Mouse (Mus musculus) heart, embryonic 16.5 days (tissue): Measurements from ENCODE around the gene Arsb. TPM values are rescaled to one million over a fixed set of nuclear protein-coding genes. Genes with fewer than 3 reads are reported as not detected.

Experiments
- ATAC-seq: fragments of 200-750 bp; cut with Nextera tagmentation; replicated peaks from 2 replicates; pipeline ENCODE4 v1.8.0; 2017; ENCODE audit warnings: moderate number of reproducible peaks; ENCODE audit not compliant: insufficient read depth, low FRiP score; ENCODE audit errors: extremely low read depth
- H3K27ac ChIP-seq: fragments of 300-500 bp; sonication (generic); 2 replicates; pipeline ENCODE4 v1.5.1; 2014; ENCODE audit warnings: mild to moderate bottlenecking, low read length, control low read depth, moderate library complexity
- H3K27me3 ChIP-seq: fragments of 300-500 bp; sonication (generic); 2 replicates; pipeline ENCODE4 v1.6.1; 2014; ENCODE audit warnings: low read length, mixed read lengths; ENCODE audit not compliant: control insufficient read depth, insufficient read depth
- H3K36me3 ChIP-seq: fragments of 300-500 bp; sonication (generic); 2 replicates; pipeline ENCODE4 v1.6.1; 2014; ENCODE audit not compliant: control insufficient read depth, insufficient read depth
- H3K4me1 ChIP-seq: fragments of 300-500 bp; sonication (generic); 2 replicates; pipeline ENCODE4 v1.6.1; 2014; ENCODE audit warnings: low read length, mixed read lengths; ENCODE audit not compliant: control insufficient read depth, insufficient read depth
- H3K4me2 ChIP-seq: fragments of 300-500 bp; sonication (generic); 2 replicates; pipeline ENCODE4 v1.6.1; 2014; ENCODE audit warnings: low read depth, mild to moderate bottlenecking, control low read depth, low read length
- H3K4me3 ChIP-seq: fragments of 300-500 bp; sonication (generic); 2 replicates; pipeline ENCODE4 v1.5.1; 2014; ENCODE audit warnings: mild to moderate bottlenecking, control low read depth, low read length
- H3K9ac ChIP-seq: fragments of 300-500 bp; sonication (generic); 2 replicates; pipeline ENCODE4 v1.6.1; 2014; ENCODE audit warnings: low read length, control low read depth
- H3K9me3 ChIP-seq: fragments of 300-500 bp; sonication (generic); replicated peaks from 2 replicates; pipeline ENCODE4 v1.6.1; 2016; ENCODE audit warnings: low read length; ENCODE audit not compliant: control insufficient read depth
- WGBS: fragments of 180-500 bp; shearing (Covaris S2); extraction: QIAGEN DNeasy Blood & Tissue Kit; methylation state at CpG from one replicate; pipeline ENCODE4 v1.1.7; 2014; 5-methylcytosine and 5-hydroxymethylcytosine counted together
- polyA plus RNA-seq: library from polyadenylated mRNA; unstranded; fragments of >200 nt; fragmentation: Nextera tagmentation; extraction: Ambion mirVana; gene quantifications from 2 replicates; pipeline ENCODE4 v1.2.1, GENCODE M21; 2015

Arsb gene
- polyA plus RNA-seq, 1 experiment from 2014 or later = 10.0 TPM

DNA sequence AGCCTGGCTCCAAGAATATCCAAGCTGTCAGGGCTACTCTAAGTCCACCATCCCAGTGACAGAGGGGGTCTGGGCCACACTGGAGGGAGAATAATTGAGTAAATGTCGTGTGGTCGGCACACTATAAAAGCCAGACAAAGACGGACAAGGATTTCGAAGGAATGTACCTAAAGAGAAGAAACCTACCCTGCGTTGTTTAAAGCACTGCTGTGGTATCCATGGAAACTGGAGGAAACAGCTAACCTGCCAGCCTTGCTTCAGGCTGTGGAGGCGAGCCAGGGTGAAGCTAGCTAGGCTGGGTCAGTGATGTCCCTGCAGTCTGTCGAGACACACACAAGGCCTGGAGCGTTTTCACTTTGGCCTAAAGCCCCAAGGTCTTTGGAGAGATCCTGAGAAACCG, 195.7 kb downstream of the Arsb start:
- no peak overlapping the region for H3K9ac ChIP-seq
- no peaks in the 10 kb centered on the region for H3K36me3 ChIP-seq
- ATAC-seq = no peak
- no peak overlapping the region for H3K4me2 ChIP-seq
- no peaks in the 10 kb centered on the region for H3K9me3 ChIP-seq
- no peak overlapping the region for H3K27ac ChIP-seq
- no peaks in the 10 kb centered on the region for H3K27me3 ChIP-seq
- no peaks in the 10 kb centered on the region for H3K4me1 ChIP-seq
- 62% methylated on average over 9 of the region's 9 CpGs for WGBS
- no peak overlapping the region for H3K4me3 ChIP-seq

DNA sequence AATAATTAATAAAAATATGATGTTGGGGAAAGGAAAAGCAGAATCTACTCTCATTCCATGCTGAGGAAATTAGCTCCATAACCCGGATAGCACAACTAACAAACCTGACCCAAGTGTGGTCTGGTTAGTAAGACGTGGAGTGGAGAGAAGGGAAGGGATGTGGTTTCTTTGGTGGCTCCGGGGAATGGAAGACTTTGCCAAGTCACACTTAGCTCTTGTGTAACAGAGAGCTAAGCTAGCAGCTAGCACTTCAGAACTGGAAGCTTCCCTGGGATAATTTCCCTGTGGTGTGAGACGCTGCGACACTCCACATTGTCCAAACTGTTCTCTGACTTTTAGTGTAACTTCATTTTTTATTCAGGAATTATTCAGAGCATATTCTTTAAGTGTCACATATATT, 198.7 kb downstream of the Arsb start:
- no peak for ATAC-seq
- no peak overlapping the region for H3K27ac ChIP-seq
- H3K4me2 ChIP-seq = no peak overlapping the region
- H3K4me1 ChIP-seq = no peaks in the 10 kb centered on the region
- no peaks in the 10 kb centered on the region for H3K27me3 ChIP-seq
- no peaks in the 10 kb centered on the region for H3K36me3 ChIP-seq
- H3K9me3 ChIP-seq = no peaks in the 10 kb centered on the region
- no peak overlapping the region for H3K4me3 ChIP-seq
- H3K9ac ChIP-seq = no peak overlapping the region
- WGBS = 79% methylated on average over 5 of the region's 5 CpGs

DNA sequence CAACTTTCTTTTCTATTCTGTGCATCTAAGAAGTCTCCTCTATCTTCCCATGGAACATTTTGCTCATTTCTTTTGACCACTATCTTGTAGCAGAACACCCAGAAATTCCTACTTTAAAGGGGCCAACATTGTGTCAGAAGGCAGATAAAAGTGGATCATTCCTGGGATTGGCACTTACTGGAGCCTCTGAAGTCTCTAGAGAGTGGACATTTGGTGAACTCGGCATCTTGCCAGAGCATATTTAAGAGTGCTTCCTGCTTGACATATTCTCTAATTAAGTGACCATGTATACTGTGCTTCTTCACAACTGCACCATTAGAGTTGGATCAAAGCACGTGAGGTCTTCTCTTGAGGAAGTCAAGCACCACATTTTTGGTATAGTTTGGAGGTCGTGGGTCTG, 201.0 kb downstream of the Arsb start:
- Histone ChIP-seq H3K36me3 (no peaks in the 10 kb centered on the region), H3K4me2 (no peak overlapping the region), H3K4me3 (no peak overlapping the region), H3K9me3 (no peaks in the 10 kb centered on the region), H3K4me1 (no peaks in the 10 kb centered on the region), H3K27ac (no peak overlapping the region), H3K27me3 (no peaks in the 10 kb centered on the region), H3K9ac (no peak overlapping the region)
- ATAC-seq = no peak
- WGBS = 75% methylated on average over 3 of the region's 3 CpGs

DNA sequence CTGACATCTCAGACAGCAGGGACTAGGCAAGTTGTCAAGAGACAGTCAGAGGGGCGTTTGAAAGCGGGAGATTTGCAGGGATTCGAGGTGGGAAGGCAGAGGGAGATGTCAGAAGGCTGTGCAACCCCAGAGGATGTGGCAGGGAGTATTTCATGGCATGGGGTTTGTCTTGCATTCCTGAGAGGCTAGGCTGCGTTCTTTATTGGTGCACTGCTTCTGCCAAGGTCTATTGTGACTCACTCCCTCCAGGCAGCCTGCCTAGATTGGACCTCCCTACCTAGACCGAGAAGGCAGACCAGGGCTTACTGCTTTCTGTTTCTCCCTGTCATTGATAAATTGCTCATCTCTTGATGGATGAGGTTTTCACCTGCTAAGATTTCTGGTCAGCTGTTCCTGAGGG, 204.2 kb downstream of the Arsb start:
- H3K4me2 ChIP-seq = no peak overlapping the region
- 72% methylated on average over 5 of the region's 5 CpGs for WGBS
- H3K36me3 ChIP-seq = no peaks in the 10 kb centered on the region
- no peak for ATAC-seq
- no peaks in the 10 kb centered on the region for H3K9me3 ChIP-seq
- H3K4me1 ChIP-seq = no peaks in the 10 kb centered on the region
- H3K27ac ChIP-seq = no peak overlapping the region
- no peak overlapping the region for H3K4me3 ChIP-seq
- H3K27me3 ChIP-seq = no peaks in the 10 kb centered on the region
- H3K9ac ChIP-seq = no peak overlapping the region

DNA sequence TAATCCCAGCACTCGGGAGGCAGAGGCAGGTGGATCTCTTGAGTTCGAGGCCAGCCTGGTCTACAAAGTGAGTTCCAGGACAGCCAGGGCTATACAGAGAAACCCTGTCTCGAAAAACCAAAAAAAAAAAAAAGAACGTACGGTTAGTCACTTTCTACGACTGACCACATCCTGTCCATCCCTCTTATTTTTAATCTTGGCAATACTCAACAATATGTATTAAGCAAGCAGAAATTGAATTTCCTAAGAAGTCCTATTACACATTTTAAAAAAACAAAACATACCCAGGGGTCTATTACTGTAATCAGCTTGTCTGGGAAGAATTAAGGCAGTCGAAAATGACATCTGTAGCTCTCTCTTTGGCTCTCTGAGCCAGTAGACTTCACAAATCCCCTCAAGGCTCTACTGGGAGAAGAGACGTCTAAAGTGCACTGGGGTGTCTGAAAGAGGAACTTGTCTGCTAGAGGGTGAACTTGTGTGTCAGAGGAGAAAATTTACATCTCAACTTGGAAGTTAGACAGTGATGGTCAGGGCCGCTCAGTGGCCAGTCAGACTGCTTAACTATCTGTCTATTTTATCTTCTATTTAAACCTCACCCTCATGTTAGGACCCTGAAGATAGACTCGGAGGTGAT, 205.6 kb downstream of the Arsb start:
- H3K9ac ChIP-seq = no peak overlapping the region
- H3K27me3 ChIP-seq = no peaks in the 10 kb centered on the region
- no peak overlapping the region for H3K27ac ChIP-seq
- H3K36me3 ChIP-seq = no peaks in the 10 kb centered on the region
- H3K4me1 ChIP-seq = no peaks in the 10 kb centered on the region
- H3K9me3 ChIP-seq = no peaks in the 10 kb centered on the region
- no peak overlapping the region for H3K4me3 ChIP-seq
- no peak for ATAC-seq
- 70% methylated on average over 10 of the region's 10 CpGs for WGBS
- H3K4me2 ChIP-seq = no peak overlapping the region

DNA sequence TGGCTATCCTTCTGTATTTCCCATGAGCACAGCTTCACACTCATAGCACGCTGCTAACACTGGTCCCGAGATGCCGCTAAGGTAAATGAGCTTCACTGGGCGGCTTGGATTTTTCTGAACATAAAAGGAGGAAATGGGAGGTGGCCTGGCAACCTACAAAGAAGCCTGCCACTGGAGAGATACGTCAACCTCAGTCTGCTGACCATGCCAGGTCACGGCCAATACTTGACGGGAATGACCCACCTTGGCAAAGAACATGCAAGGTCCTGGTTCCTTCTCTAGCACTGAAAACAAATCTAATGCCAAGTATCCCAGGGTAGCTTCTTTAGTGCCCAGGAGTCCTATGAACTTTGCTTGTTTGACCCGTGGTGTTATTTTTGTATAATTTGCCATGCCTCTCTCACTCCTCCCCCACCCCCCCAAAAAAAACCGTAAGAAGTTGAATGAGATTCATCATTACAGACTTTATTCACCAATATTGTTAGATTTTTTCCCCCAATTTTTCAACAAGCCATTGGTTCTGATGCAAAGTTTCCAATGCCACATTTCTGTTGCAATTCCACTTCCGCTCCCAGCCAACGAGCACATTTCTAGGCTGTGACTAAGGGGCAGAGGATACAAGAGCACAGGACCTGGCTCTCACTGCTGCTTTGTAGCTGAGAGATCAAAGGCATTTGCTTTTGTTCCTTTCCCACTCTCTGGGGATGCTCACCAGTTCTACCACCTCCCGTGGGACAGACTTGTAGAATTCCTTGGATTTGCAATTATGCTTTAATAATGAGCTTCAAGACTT, 207.5 kb downstream of the Arsb start:
- no peak overlapping the region for H3K4me2 ChIP-seq
- ATAC-seq = no peak
- no peak overlapping the region for H3K27ac ChIP-seq
- H3K9me3 ChIP-seq = no peaks in the 10 kb centered on the region
- no peak overlapping the region for H3K9ac ChIP-seq
- no peaks in the 10 kb centered on the region for H3K27me3 ChIP-seq
- H3K36me3 ChIP-seq = no peaks in the 10 kb centered on the region
- WGBS = 74% methylated on average over 12 of the region's 12 CpGs
- peaks cover 8% of the 10 kb centered on the region; the same call in 1 of the 2 replicates for H3K4me1 ChIP-seq
- no peak overlapping the region for H3K4me3 ChIP-seq

DNA sequence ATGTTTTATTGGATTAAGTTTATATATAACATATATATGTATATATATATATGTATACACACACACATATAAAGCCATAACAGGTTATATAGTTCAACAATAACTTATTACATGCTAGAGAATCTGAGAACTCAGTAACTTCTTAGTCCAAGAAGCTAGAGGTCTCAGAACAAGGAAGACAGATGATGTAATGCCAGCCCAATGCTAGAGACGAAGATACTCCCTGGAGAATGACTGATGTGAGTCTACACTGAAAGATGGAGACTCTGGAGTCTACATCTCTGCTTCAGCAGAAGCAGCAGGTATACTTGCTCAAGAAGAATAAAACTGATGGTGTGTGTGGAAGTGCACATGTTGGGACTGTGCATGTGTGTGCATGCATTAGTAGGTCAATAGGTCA, 208.3 kb downstream of the Arsb start:
- Histone ChIP-seq H3K4me2 (no peak overlapping the region), H3K9me3 (no peaks in the 10 kb centered on the region), H3K36me3 (no peaks in the 10 kb centered on the region), H3K9ac (no peak overlapping the region), H3K4me3 (no peak overlapping the region), H3K4me1 (peaks cover 11% of the 10 kb centered on the region; the same call in 1 of the 2 replicates), H3K27ac (no peak overlapping the region), H3K27me3 (no peaks in the 10 kb centered on the region)
- ATAC-seq = no peak
- WGBS = 74% methylated on average over 1 of the region's 1 CpGs

DNA sequence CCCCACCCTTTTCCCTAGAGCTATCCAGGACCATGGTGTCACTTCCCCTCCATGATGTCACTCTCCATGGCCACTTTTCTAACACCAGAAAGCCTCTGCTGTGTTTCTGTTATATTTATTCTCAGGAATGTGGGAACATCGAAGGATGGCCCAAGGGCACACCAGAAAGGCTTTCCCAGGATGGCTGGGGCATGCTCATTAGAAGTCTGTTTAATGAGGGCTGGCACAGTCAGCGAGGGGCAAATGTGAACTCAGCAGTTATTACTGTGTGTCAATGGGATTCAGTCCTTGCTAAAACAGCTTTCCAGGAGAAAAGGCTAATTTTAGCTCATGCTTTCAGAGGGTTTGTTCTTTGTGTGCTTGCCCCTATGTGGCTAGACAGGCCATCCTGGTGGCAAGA, 213.1 kb downstream of the Arsb start:
- no peaks in the 10 kb centered on the region for H3K9me3 ChIP-seq
- H3K36me3 ChIP-seq = no peaks in the 10 kb centered on the region
- no peak overlapping the region for H3K4me2 ChIP-seq
- ATAC-seq = no peak
- 64% methylated on average over 2 of the region's 2 CpGs for WGBS
- no peak overlapping the region for H3K9ac ChIP-seq
- H3K4me3 ChIP-seq = no peak overlapping the region
- no peak overlapping the region for H3K27ac ChIP-seq
- H3K4me1 ChIP-seq = peaks cover 21% of the 10 kb centered on the region
- no peaks in the 10 kb centered on the region for H3K27me3 ChIP-seq

DNA sequence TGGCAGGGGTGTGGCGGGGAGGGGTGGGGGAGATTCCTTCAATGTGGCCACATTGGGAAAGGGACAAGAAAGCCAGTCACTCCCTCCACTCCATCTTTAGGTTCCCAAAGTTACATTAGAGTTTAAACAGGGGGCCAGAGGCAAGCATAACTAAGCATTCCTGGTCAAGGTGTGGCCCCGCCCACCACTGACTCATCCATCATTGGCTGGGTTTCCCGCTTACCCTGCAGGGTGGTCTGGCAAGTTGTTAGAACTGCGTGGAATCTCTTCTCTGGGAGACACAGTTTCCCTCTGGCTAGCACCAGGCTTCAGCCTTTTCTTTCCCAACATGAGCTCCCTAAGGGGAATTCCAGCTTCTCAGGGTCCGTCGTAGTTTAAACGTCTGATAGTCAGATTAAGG, 213.8 kb downstream of the Arsb start:
- Histone ChIP-seq H3K9ac (no peak overlapping the region), H3K4me1 (peaks cover 28% of the 10 kb centered on the region), H3K9me3 (no peaks in the 10 kb centered on the region), H3K4me3 (no peak overlapping the region), H3K27me3 (no peaks in the 10 kb centered on the region), H3K4me2 (no peak overlapping the region), H3K27ac (no peak overlapping the region), H3K36me3 (no peaks in the 10 kb centered on the region)
- ATAC-seq = no peak
- WGBS = 77% methylated on average over 7 of the region's 7 CpGs
